Mouse (Mus musculus) c-Kit-positive CD71-negative TER-119-negative erythroid progenitor cells, embryonic 14.5 days (primary cell): ENCODE measurements around the gene Pacsin1.

Source experiments
- DNase-seq: peaks from one replicate; pipeline ENCODE4 v3.0.0-alpha.2; 2013; ENCODE audit warnings: low read depth

Gene Pacsin1

DNA sequence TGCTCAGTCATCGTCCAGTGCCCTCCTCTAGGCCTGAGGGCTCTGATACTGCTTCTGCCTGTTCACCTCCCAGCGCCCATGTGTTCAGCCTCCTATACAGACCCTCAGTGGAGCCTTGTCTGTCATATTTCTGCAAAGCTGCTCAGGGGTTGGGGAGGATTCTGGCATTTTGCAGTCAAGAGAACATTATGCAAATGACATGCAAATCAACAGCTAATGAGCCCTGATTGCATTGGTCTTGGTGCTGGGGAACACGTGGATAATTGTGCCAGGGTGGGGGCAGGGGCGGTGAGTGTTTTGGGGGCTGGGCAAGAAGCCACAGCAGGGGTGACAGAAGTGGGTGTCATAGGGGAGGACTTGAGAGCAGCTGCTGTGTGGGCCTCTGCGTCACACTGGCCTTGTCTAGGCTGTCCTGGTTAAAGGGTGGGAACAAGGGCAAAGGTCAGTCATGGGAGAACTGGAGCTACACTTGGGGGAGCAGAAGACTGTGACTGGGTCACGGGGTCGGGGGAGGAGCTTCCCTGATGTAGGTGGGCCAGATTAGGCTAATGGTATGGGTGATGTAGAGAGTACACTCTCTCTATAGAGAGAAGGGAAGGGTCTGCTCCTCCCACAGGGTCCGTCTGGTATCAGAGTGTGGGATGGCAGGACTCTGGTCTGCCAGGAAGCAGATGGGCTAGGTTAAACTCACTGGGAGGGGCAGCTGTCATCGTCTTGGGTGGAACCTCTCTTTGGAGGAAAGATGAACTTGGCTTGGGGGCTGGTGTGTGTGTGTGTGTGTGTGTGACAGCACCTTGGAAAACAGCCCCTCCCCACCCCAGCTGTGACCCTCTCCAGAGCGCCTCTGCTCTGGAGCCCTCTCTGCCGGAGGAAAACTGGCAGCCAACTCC is 23.9 kb downstream of the Pacsin1 start:
- DNase-seq: no peak

- no peak for DNase-seq
These were observed 29.7 kb downstream of the Pacsin1 start for GRCm38 (mm10) chr17:27684886-27685549.

- DNase-seq: no peak
These were observed 30.2 kb downstream of the Pacsin1 start for GRCm38 (mm10) chr17:27685550-27685913.

GRCm38 (mm10) chr17:27686395-27686794 is 31.1 kb downstream of the Pacsin1 start:
- no peak for DNase-seq

GRCm38 (mm10) chr17:27690993-27691693 is 35.8 kb downstream of the Pacsin1 start:
- DNase-seq: no peak

DNA sequence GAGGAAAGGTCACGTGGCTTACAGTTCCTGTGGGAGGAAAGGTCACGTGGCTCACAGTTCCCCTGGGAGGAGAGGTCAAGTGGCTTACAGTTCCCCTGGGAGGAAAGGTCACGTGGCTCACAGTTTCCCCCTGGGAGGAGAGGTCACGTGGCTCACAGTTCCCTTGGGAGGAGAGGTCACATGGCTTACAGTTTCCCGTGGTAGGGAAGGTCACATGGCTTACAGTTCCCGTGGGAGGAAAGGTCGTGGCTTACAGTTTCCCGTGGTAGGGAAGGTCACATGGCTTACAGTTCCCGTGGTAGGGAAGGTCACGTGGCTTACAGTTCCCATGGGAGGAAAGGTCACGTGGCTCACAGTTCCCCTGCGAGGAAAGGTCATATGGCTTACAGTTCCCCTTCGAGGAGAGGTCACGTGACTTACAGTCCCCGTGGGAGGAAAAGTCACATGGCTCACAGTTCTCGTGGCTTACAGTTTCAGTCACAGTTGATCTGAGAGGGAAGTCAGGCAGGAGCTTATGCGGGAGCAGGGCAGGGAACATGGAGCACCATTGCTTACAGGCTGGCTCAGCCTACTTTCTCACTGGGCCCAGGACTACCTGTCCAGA is 44.4 kb downstream of the Pacsin1 start:
- DNase-seq: no peak

DNA sequence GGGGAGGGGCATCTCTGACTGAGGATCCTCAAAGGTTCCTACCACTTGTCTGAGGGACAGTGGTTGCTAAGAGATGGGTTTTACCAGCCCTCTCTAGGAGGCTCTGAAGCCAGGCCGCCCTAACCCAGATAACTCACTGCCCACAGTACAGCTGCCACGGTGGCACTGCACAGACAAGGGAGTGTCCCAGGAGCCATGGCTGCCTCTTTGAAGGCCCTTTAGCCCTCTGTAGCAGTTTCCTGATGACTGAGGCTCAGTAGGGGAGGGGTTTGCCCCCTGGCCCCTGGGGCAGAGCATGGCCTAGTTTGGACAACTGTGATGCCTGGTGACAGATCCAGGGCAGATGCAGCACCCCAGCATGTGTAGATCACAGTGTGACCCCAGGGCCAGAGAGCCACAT is 45.5 kb downstream of the Pacsin1 start:
- no peak for DNase-seq

GRCm38 (mm10) chr17:27701856-27702255 is 46.5 kb downstream of the Pacsin1 start:
- DNase-seq: no peak

DNA sequence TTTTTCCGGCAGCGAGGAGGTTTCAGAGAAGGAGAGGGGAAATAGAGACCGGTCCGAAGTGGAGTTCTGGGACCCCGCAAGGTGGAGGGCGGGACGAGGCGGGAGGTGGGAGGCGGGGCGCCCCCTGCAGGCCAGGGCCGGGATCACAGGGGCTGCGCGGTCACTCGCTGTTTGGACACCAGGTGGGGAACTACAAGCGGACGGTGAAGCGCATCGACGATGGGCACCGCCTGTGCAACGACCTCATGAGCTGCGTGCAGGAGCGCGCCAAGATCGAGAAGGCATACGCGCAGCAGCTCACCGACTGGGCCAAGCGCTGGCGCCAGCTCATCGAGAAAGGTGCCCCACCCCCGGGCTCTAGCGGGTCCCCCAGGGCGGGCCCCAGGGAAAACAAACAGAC is 47.2 kb downstream of the Pacsin1 start:
- no peak for DNase-seq

GRCm38 (mm10) chr17:27703961-27704621 is 48.8 kb downstream of the Pacsin1 start:
- DNase-seq: no peak

GRCm38 (mm10) chr17:27705661-27706060 is 50.4 kb downstream of the Pacsin1 start:
- no peak for DNase-seq

- peak; percentile 79 for DNase-seq
These were observed 52.8 kb downstream of the Pacsin1 start for GRCm38 (mm10) chr17:27707954-27708661.

DNA sequence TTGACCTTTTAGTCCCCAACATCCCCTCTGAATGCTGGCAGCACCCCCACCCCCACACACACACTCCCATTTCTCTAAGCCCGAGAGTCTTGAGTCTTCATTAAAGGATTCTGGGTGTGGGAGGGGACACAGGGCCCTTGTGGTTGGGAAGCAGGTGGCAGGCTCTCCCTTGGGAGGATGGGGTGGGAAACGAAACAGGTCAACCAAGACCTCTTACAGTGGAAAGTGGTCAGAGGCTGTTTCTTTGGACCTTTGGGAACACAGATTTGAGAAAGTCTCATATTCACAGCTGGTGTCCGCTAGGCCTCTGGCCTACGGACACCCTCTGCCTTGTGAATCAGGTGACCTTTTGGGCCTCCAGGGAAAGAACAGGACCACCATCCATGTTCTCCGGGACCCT is 54.3 kb downstream of the Pacsin1 start:
- no peak for DNase-seq

DNA sequence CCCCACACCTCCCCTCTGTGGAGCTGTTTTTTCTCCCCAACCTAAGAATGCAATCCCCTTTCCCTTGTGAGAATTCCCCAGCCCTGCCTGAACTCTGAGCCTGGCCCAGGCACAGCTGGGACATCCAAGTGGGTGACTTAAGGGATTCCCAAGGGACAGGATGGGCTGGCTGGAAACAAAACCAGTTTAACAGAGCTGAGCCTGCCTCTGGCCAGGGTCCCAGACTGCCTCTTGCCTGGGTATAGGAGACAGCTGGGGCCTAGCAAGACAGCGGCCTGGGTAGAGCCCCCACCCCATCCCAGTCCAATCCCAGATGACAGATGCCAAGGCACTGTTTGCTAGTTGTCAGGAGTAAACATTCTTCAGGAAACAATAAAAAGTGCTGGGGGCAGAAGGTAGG is 57.5 kb downstream of the Pacsin1 start:
- no peak for DNase-seq

DNA sequence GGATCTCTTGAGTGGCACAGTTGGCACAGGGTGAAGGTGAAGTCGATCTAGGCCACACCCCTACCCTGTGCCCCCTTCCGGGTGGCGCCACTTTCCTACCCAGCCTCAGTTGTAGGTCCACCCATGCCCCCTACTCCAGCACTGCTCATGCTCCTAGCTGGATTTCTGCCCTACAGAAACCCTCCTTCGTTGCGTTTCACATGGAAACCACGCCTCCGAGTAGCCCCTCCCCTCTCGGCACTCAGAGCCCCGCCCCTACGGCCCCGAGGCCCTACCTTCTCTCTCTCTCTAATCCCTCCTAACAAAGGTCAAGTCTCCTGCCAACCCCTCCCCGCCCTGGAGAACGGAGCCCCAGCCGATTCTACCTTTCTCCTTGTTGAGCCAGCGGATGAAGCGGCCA is 61.5 kb downstream of the Pacsin1 start:
- DNase-seq: no peak

- DNase-seq: no peak
These were observed 62.9 kb downstream of the Pacsin1 start for GRCm38 (mm10) chr17:27718250-27718649.

DNA sequence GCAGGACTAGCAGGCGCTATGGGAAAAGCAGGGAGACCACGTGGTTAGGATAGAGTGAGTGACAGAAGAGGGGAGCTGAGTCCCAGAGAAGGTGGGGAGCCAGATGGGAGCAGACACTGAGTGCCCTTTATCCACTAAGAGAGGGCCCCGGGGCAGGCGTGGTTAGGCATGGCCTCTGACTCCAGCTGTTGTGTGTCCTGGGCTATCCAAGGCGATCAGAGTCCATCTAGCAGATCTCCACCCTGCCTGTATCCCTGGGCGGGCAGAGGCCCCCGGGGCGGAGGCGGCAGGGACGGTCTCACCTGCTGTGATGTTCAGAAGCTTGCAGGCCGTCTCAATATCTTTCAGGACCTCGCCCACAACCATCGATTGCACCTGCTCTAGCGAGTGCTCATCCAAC is 64.4 kb downstream of the Pacsin1 start:
- DNase-seq: no peak

DNA sequence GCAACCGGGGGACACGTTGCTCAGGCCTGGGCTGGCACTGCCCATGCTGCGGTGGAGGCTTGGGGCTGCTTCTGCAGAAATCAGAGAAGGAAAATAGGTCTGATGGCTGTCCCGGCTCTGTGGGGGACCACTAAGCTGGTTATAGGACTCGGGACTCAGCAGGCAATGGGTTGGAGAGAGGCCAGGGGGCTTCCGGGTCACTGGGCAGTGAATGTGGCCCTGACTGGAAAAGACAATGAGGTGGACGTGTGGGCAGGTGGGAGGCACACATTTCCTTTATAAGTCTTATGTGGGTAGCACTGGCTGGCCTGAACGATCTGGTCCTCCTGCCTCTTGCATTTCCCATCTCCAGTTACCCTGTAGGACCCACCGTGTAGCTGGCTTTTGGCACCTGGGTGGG is 65.0 kb downstream of the Pacsin1 start:
- DNase-seq: no peak

DNA sequence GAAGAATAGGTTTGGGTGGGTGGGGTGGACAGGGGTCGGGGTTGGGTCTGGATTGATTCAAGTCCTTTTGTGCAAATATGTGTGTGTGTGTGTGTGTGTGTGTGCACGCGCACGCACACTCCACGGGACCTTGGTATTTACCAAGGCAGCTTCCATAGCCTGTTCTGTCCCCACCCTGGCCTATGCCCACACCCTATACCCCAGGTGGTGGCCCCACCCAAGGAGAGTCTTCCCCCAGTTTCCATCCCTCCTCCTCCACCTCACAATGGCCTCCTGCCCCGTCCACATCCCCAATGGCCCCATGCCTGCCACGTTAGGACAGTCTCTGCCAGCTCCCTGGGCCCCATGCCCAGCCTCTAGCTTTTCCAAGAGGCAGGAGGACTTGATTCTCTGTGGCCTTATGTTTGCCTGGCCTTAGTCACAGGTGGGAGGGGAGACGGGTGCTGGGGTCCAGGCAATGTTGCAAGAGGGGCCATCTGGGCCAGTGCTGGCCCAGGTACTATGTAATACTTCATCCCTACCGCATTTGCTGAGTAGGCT is 65.9 kb downstream of the Pacsin1 start:
- DNase-seq: no peak

GRCm38 (mm10) chr17:27724327-27724726 is 69.0 kb downstream of the Pacsin1 start:
- no peak for DNase-seq

DNA sequence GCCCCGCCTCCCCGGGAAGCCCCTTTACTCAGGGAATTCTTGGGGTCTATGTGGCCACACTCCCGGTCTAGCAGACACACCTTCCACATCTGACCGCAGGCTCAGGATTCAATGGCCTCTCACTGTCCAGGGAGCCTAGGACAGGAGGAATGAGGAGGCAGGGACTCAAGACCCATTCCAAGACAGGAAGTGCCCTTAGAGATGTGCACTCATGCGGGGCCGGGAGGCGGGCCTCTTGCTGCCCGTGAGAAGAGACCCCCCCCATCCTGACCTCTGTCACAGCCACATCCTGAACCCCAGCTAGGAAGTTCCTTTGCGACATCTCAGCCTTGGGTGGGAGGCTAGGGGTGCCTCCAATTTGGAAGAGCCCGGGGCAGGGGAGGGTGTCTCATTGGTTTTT is 69.7 kb downstream of the Pacsin1 start:
- DNase-seq: no peak
